19 mouse cellular contexts compared by ENCODE assay signal in genomic region chr10:41932943-41933342, GRCm38 (mm10).
DNase-seq lines count a peak whose midpoint lies in the region; ATAC-seq lines count a peak whose summit lies in the region.
"Had no signal": no experiment of that assay in that cellular context is flagged by ENCODE, and none has a peak within 500 bp of the region (broad histone marks: within the 10 kb centered on the region; RNA-seq: fewer than 3 reads in every experiment).

No protein-coding gene starts in this region.

- ATAC-seq in hindbrain, embryonic 14.5 days (ENCODE audit: low FRiP score) = no peak
- ATAC-seq in hindbrain, embryonic 11.5 days (ENCODE audit: low FRiP score) = no peak
- ATAC-seq: activated CD4-positive, CD25-positive, alpha-beta regulatory T cell, adult 4 months; CD4-positive, CD25-positive, alpha-beta regulatory T cell, adult 4 months; intestine, embryonic 16.5 days; midbrain, embryonic 16.5 days had no signal

- H3K9ac ChIP-seq in hindbrain, embryonic 14.5 days = no peak overlapping the region
- H3K9ac ChIP-seq in hindbrain, embryonic 11.5 days (ENCODE audit: low read depth, low read length) = no peak overlapping the region
- H3K9ac ChIP-seq: hindbrain, embryonic 15.5 days; kidney, embryonic 15.5 days; limb, embryonic 13.5 days; liver, embryonic 13.5 days; lung, embryonic 14.5 days had no signal

- H3K27ac ChIP-seq in hindbrain, embryonic 14.5 days = 0 out of 2 replicates have a peak overlapping the region, but pooled peaks have one; percentile 11
- H3K27ac ChIP-seq in hindbrain, embryonic 11.5 days (ENCODE audit: low read depth, low read length) = no peak overlapping the region
- H3K27ac ChIP-seq: forebrain, embryonic 10.5 days; limb, embryonic 13.5 days; liver, embryonic 13.5 days had no signal

- DNase-seq in cerebellum, adult 11-12 months = peak; percentile 37
- DNase-seq in cerebellum, postnatal 4 days (ENCODE audit: low spot score in 2 of 2) = no peak
- peak; percentile 47 to 48 for DNase-seq in heart, adult 18-20 months
- no peak for DNase-seq in heart, postnatal 36 days
- no peak for DNase-seq in hindbrain, embryonic 14.5 days (ENCODE audit: low spot score)
- DNase-seq in hindbrain, embryonic 11.5 days (ENCODE audit: low spot score) = no peak
- DNase-seq in cerebellum, postnatal 10 days = peak; percentile 35 to 49
- no peak for DNase-seq in frontal cortex, postnatal 10 days (ENCODE audit: low spot score in 2 of 2)

- no peak overlapping the region for H3K4me2 ChIP-seq in hindbrain, embryonic 14.5 days (replicated peaks)
- no peak overlapping the region for H3K4me2 ChIP-seq in hindbrain, embryonic 11.5 days (replicated peaks; ENCODE audit: low read depth, low read length)
- H3K4me2 ChIP-seq: kidney, embryonic 15.5 days; limb, embryonic 13.5 days; liver, embryonic 13.5 days; lung, embryonic 14.5 days had no signal

- intact Hi-C loops in heart, postnatal 36 days (cut with DNase I) = no loop called here

- no peaks in the 10 kb centered on the region for H3K36me3 ChIP-seq in hindbrain, embryonic 14.5 days (replicated peaks; ENCODE audit: control insufficient read depth, insufficient read depth)
- no peaks in the 10 kb centered on the region for H3K36me3 ChIP-seq in hindbrain, embryonic 11.5 days (ENCODE audit: control insufficient read depth, insufficient read depth, low read length)
- H3K36me3 ChIP-seq: forebrain, embryonic 10.5 days; G1E; hindbrain, embryonic 15.5 days; kidney, embryonic 15.5 days; limb, embryonic 13.5 days; liver, embryonic 13.5 days had no signal

- peaks cover 21% of the 10 kb centered on the region for H3K4me1 ChIP-seq in hindbrain, embryonic 14.5 days (replicated peaks; ENCODE audit: control insufficient read depth, insufficient read depth, low read length)
- H3K4me1 ChIP-seq in hindbrain, embryonic 11.5 days (replicated peaks; ENCODE audit: control insufficient read depth, insufficient read depth, low read length) = peaks cover 6% of the 10 kb centered on the region

- WGBS in hindbrain, embryonic 14.5 days = 82% methylated on average over 5 of the region's 5 CpGs
- WGBS in hindbrain, embryonic 11.5 days = 92% methylated on average over 5 of the region's 5 CpGs

- no peaks in the 10 kb centered on the region for H3K27me3 ChIP-seq in hindbrain, embryonic 14.5 days (ENCODE audit: control insufficient read depth, insufficient read depth, low read length)
- no peaks in the 10 kb centered on the region for H3K27me3 ChIP-seq in hindbrain, embryonic 11.5 days (ENCODE audit: control insufficient read depth, insufficient read depth, low read length)
- H3K27me3 ChIP-seq: hindbrain, embryonic 15.5 days; kidney, embryonic 15.5 days; limb, embryonic 13.5 days had no signal

- H3K4me3 ChIP-seq in hindbrain, embryonic 14.5 days (replicated peaks; ENCODE audit: low read length) = no peak overlapping the region
- H3K4me3 ChIP-seq in hindbrain, embryonic 11.5 days (ENCODE audit: low read depth, low read length) = no peak overlapping the region
- H3K4me3 ChIP-seq: forebrain, embryonic 10.5 days; hindbrain, embryonic 15.5 days; kidney, embryonic 15.5 days; limb, embryonic 13.5 days; liver, embryonic 13.5 days had no signal

- no peaks in the 10 kb centered on the region for H3K9me3 ChIP-seq in hindbrain, embryonic 14.5 days (ENCODE audit: control insufficient read depth, low read length)
- H3K9me3 ChIP-seq in hindbrain, embryonic 11.5 days (ENCODE audit: control insufficient read depth, low read length) = no peaks in the 10 kb centered on the region
- H3K9me3 ChIP-seq: forebrain, embryonic 10.5 days; G1E; hindbrain, embryonic 15.5 days; kidney, embryonic 15.5 days; limb, embryonic 13.5 days; liver, embryonic 13.5 days had no signal

Comparison
In these comparisons a context has a peak if more than half of its experiments do, and no peak if none do; other contexts are left out.
1. DNase-seq: peak in cerebellum, adult 11-12 months (single experiment), heart, adult 18-20 months (2 of 2) and cerebellum, postnatal 10 days (2 of 2); none in cerebellum, postnatal 4 days (0 of 2), heart, postnatal 36 days (0 of 2), hindbrain, embryonic 14.5 days (single experiment), hindbrain, embryonic 11.5 days (single experiment) and frontal cortex, postnatal 10 days (0 of 2).